Mouse (Mus musculus) cerebellum, adult 8-10 months (tissue): ENCODE results near the gene Miox.

Experiments
- DNase-seq: peaks from one replicate; pipeline ENCODE4 v3.0.0; 2022

The Miox gene

GRCm38 (mm10) chr15:89334271-89334670 is at the start of gene Miox:
Gene Miox (plus strand): TSS chr15:89334398.
- no peak for DNase-seq

- DNase-seq = no peak
Observed at GRCm38 (mm10) chr15:89285004-89285403, 49.2 kb upstream of the Miox start.

GRCm38 (mm10) chr15:89285478-89285877 is 48.7 kb upstream of the Miox start:
- DNase-seq = no peak

- DNase-seq = no peak
Observed at GRCm38 (mm10) chr15:89286114-89286513, 48.1 kb upstream of the Miox start.

DNA sequence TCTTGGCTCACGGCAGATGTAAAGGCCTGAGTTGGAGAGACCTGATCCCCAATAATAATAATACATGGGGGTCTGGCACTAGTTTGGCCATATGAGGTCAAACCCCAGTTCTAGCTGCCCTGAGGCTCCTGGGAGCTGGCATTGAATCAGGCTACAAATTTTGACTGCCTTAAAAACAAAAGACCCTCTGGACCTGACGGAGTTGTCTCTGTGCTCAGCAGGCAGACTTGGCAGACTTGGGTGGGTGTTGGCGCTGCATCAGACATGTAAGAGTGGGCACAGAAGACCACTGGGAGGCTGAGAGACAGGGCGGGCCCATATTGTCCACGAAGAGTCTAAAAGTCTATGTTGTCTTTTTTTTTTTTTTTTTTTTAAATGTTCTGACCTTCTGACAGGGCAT is 47.6 kb upstream of the Miox start:
- DNase-seq = no peak

DNA sequence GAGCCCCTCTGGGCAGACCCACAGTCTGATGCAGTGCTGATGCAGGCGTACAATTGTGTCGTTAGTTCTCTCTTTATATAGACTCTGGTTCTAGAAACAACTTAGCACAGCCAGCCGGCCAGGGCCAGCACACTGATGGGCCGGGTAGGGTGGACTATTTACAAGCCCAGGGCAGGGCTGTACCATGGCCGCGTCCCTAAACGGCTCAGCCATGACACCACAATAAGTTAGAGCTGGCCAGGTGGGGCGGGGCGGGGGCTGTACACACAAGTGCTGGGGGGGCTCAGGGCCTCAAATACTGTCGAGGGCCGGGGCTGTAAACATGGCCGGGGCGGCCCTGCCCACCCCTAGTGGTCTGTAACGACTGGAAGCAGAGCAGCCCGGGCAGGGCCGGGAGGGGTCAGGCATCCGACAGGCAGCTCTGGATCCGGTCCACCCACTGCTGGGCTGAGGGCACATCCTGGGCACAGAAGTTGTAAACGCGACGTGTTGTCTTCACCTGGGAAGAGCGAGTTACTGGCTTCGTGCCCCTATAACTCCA is 45.9 kb upstream of the Miox start:
- no peak for DNase-seq

- no peak for DNase-seq
Observed at GRCm38 (mm10) chr15:89289455-89289854, 44.7 kb upstream of the Miox start.

DNA sequence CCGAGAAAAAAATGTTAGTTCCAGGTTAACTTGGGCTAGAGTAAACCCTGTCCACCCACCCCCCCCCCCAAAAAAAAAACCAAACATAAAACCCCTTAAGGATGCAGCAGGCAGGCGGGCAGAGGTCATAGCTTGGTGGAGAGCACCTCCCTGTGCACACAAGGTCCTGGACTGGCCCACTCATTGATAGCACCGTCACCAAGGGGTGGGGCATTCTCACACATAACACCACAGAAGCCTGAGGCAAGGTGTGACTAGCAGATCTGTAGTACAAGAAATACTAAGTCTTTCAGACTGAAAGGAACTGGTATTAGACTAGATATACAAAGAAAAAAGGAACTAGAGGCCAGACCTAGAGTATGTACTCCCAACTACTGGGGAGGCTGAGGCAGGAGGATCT is 42.7 kb upstream of the Miox start:
- no peak for DNase-seq

- DNase-seq = no peak
Observed at GRCm38 (mm10) chr15:89292795-89293194, 41.4 kb upstream of the Miox start.

DNA sequence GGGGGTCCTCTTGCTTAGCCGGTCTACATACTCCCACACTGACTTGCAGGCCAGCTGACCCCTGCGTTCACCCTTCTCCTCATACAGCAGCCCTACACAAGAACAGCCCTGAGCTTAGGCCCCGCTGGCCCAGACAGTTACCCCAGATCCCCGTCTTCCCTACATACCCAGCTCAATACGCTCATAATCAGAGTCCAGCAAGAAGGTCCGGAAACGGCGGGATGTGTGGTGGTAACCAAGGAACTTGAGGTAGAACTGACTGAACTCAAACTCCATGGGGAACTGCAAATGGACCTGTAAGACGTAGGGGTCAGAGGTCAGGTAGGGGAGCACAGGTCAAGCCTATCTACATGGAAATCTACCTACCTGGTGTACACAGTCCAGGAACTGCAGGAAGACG is 40.4 kb upstream of the Miox start:
- no peak for DNase-seq

DNA sequence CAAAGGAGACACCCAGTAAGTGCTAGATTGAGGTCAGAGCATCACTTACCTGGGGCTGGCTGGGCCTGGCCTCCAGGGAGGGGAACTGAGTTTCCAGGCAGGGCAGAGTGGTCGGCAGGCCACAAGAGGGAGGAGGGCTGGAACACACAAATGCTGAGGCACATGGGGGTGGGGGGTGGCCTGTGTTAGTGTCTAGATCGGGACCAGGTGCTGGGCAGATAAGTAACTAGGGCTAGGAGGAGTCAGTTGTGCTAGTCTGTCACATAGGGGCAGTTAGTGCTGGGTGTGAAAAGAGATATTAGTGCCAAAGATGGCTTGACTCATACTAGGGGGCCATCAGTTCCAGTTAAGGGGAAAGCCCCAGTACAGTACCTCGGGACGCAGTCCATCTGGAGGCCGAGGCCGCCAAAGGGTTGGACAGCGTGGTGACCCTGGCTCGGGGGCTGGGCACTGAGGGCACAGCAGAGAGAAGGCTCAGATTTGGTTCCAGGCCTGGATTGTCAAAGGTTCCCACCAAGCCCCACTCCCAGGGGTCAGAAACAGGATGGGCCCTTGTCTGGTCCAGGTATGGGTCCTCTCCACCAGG is 38.5 kb upstream of the Miox start:
- no peak for DNase-seq

DNA sequence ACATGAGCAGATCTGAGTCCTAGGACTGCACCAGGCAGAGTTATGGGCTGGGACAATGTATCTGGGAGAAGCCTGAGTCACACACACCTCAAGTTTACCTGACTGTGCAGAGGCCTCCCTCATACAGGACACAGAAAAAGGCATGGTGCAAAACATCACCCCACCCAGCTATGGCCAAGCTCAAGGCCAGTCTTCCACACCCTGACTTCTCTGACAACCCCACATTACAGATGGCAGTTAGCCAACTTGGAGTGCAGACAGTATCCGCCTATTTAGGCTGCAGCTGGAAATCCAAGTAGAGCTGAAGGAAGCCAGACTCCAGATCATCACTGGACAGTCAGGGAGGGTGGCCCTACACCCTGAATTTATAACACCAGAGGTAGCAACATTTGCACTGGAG is 37.7 kb upstream of the Miox start:
- DNase-seq = no peak

DNA sequence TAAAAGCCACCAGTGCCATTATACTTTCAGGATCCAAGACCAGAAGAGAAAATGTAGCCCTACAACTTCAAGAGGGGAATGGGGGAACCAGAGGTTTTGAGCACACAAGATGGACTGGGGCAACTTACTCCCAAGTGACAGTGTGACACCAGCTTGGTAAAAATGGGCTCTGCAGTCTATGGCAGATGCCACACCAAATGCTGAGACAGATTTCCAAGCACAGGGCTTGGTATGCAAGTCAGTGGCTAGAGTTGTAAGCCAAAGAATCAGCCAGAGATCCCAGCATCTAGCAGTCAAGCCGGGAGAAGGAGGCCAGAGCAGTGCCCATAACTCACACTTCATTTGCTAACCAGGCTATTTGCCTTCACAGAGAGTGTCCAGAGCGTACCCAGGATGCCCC is 36.5 kb upstream of the Miox start:
- no peak for DNase-seq

- DNase-seq = no peak
Observed at GRCm38 (mm10) chr15:89300180-89300579, 34.0 kb upstream of the Miox start.

DNA sequence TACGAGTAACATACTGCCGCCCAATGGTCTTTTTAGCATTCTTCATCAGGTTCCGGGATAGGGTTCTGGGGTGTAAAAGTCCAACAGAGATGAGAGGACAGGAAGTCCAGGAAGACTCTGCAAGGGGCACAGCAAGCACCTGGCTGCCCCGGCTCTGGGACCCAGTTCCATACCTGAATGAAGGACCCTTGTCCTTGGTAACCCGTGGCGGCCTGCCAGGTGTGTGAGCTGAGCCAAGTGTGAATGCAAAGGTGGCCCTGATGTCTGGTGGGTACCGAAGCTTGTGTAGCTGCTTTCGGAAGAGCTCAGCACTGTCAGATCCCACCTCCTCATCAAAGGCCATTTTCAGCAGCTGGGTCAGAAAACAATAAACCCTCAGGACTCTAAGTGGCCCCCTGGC is 33.6 kb upstream of the Miox start:
- no peak for DNase-seq

- peak; percentile 5 for DNase-seq
Observed at GRCm38 (mm10) chr15:89305966-89306365, 28.2 kb upstream of the Miox start.

GRCm38 (mm10) chr15:89307461-89307860 is 26.7 kb upstream of the Miox start:
- DNase-seq = no peak

GRCm38 (mm10) chr15:89308406-89309139 is 25.6 kb upstream of the Miox start:
- DNase-seq = peak; percentile 47

DNA sequence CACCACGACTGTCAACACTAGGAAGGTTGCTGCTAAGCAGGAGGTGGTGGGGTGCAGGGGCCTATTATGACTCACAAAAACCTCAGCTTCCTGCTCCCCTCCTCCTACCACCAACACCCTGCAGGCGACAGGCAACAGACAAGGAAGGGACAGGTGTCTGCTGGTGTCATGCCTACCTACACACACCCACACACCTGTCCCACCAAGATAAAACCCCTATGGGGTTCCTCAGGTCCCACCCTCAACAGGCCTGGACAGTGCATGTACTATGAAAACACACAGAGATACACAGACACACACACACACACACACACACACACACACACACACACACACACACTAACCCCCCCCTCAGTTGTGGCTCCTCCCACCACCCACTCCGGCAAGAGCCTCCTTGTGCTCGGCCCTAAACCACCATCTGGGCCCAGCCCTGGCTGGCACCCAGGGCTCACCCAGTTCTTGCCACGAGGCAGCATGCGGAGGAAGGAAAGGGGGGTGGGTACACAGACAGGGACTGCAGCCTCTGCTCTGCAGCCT is 24.2 kb upstream of the Miox start:
- peak; percentile 63 for DNase-seq

- peak; percentile 43 for DNase-seq
Observed at GRCm38 (mm10) chr15:89313359-89313758, 20.8 kb upstream of the Miox start.

DNA sequence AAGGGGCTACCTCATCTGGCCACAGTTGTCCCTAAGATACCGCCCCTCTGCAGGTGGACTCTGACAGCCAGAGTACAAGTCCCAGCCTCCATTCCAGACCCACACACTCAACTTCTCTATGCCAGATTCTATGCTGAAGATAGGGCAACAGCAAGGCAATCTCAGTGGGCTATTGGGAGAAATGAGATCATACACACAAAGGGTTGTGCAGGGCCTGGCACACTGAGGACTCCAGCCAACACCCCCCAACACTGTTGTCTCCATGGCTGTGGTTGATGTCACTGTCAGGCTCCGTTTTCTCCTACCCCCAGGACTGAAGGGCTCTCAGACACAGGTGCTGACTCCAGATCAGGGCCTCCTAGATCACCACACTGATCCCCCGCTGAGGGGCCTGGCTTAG is 20.1 kb upstream of the Miox start:
- no peak for DNase-seq

- peak; percentile 49 for DNase-seq
Observed at GRCm38 (mm10) chr15:89314511-89315189, 19.5 kb upstream of the Miox start.

DNA sequence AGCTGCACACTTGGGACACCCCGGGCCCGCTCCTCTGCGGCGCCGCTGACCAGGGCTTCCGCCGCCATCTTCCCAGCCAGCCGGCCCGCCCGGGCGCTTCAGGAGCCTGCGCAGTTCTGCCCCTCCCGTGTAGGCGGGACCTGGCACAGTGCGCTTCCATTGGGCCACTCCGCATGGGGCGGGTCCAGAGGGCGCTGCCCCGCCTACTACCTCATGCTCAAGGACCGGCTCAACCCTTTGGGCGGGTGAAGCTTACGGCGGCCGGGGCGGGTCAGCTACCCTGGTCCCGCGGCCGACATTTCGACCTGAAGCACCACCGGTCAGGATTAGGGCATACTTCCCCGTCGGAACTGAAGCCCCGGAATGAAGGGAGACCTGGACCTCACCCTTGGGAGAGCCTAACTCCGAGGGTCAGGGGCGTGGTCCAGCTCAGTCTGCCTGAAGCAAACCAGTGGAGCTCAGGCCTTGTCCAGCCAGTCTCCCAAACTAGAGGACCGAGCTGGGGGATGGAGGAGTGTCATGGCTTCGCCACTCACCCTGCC is 18.9 kb upstream of the Miox start, which contains the start of gene Sbf1:
Sbf1 (minus strand) TSS at position 122 of the 542 bp plus-strand sequence.
- peak; percentile 99 for DNase-seq
